Mouse (Mus musculus) heart, adult 2 months (tissue): ENCODE measurements at regions not wholly inside any gene's neighbourhood (a gene's known extent, or its start where the extent isn't known, plus 50 kb on each side); places are given as distances from the start of the nearest gene placed in this dataset.

Source experiments
- CTCF ChIP-seq: fragments of 200-600 bp; IDR thresholded peaks from 2 replicates; pipeline ENCODE4 v1.8.1; 2022; ENCODE audit warnings: antibody characterized with exemption, mild to moderate bottlenecking, moderate library complexity
- POLR2A ChIP-seq: fragments of 200-500 bp; IDR thresholded peaks from 2 replicates; pipeline ENCODE4 v1.6.1; 2011; ENCODE audit warnings: mild to moderate bottlenecking, low read depth, low read length, control low read depth; ENCODE audit not compliant: insufficient read depth

DNA sequence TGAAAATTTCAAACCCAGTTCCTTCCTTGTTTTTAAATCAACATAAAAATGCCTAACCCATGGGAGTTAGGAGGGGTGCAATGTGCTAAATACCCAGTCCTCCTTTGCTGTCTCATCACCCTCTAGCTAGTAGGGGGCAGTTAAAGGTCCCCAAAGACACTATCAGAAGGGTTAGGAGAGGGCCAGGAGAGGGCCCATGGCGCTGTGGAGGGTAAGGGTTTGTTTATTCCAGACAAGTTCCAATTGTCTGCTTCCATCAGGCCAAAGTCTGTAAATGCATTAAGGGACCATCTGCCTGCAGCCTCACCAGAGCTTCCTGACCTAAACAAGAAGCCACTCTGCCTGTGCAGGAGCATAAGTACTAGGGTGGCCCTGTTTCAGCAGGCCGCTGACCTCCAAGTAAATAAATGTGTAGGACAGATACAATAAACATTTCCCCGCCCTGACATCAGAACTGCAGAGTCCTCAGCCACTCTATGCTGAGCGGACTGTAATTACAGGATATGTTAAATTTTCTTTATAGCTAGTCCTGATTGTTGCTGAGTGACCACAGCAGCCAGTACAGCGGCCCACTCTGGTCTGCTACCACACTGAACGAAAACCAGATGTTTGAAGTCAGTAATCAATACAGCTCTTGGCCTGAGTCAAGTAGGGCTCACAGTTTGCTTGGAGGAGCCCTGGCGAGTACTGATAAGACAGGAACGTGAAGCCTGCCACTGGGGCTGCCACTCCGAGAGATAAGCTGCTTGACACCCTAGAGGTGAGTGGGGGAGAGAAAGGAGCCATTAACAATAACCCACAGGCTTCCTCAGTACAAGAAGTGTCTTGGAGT is 87.4 kb downstream of the Hlx start:
- no peak for TF ChIP-seq POLR2A
- TF ChIP-seq CTCF: no peak
